Mouse (Mus musculus): ENCODE measurements around the gene Stx6. TPM values are rescaled to one million over a fixed set of nuclear protein-coding genes. Genes with fewer than 3 reads are reported as not detected.

Stx6 gene
- polyA plus RNA-seq, 1 experiment from 2014 or later = 58.9 TPM

DNA sequence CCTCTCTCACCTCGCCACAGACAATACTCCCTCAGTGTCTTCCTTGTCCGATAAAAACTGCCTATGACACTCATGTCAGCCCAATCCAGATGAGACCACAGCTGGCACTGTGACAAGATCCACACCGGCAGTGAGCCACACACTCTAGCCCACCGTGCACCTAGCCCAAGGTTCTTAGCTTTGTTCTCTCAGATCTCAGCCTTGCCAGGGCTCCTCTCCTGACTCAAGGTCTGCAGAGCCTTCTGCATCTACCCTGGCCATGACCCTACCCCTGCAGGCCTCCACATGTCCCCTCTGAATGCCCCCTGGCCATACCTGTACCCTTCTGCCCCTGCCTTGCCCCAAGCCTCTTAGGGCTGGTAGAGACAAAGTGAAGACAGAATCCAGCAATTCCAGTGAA, 53.6 kb downstream of the Stx6 start:
- no peaks in the 10 kb centered on the region for H3K27me3 ChIP-seq (replicated peaks)
- WGBS = 44% methylated on average over 4 of the region's 4 CpGs
- no peaks in the 10 kb centered on the region for H3K9me3 ChIP-seq
- no peaks in the 10 kb centered on the region for H3K36me3 ChIP-seq
- no peak for ATAC-seq (ENCODE audit: insufficient read depth, low FRiP score, low read depth)
- H3K4me1 ChIP-seq = peaks cover 39% of the 10 kb centered on the region
- no peak overlapping the region for H3K9ac ChIP-seq
- no peak overlapping the region for H3K4me2 ChIP-seq
- H3K4me3 ChIP-seq (replicated peaks) = no peak overlapping the region
- 0 out of 2 replicates have a peak overlapping the region, but pooled peaks have one; percentile 0 for H3K27ac ChIP-seq

- Histone ChIP-seq H3K27ac (0 out of 2 replicates have a peak overlapping the region, but pooled peaks have one; percentile 0), H3K36me3 (no peaks in the 10 kb centered on the region), H3K4me3 (replicated peaks) (no peak overlapping the region), H3K4me1 (peaks cover 37% of the 10 kb centered on the region), H3K9me3 (no peaks in the 10 kb centered on the region), H3K9ac (no peak overlapping the region), H3K27me3 (replicated peaks) (no peaks in the 10 kb centered on the region), H3K4me2 (no peak overlapping the region)
- 35% methylated on average over 6 of the region's 6 CpGs for WGBS
- peak; percentile 25; the same call in 1 of the 2 replicates for ATAC-seq (ENCODE audit: insufficient read depth, low FRiP score, low read depth)
Measured at GRCm38 (mm10) chr1:155212493-155212892, 54.0 kb downstream of the Stx6 start.

- Histone ChIP-seq H3K4me2 (no peak overlapping the region), H3K4me1 (peaks cover 34% of the 10 kb centered on the region), H3K27ac (peak overlapping the region; percentile 0; the same call in 1 of the 2 replicates), H3K4me3 (replicated peaks) (no peak overlapping the region), H3K36me3 (no peaks in the 10 kb centered on the region), H3K27me3 (replicated peaks) (no peaks in the 10 kb centered on the region), H3K9ac (no peak overlapping the region), H3K9me3 (no peaks in the 10 kb centered on the region)
- ATAC-seq (ENCODE audit: insufficient read depth, low FRiP score, low read depth) = 0 out of 2 replicates have a peak, but pooled peaks have one; percentile 11
- 27% methylated on average over 18 of the region's 18 CpGs for WGBS
Measured at GRCm38 (mm10) chr1:155212936-155213774, 54.6 kb downstream of the Stx6 start.

DNA sequence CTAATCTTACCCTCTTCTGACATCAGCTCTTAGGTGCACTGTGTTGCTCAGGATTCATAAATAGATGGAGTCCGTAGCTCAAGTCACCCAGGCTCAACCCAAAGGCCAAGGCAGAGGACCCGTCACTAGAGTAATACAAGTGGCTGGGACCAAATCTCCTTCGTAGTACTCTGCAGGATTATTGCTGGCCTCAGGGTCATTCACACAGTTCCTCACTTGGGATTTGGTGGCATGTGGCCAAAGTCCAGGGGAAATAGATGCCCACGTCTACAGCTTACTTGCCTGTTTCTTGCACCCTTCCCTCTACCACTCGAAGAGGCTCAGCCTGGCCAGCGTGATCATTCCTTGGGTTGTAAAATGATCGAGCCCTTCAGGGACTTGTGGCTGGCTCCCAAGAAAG, 55.4 kb downstream of the Stx6 start:
- no peaks in the 10 kb centered on the region for H3K36me3 ChIP-seq
- peaks cover 34% of the 10 kb centered on the region for H3K4me1 ChIP-seq
- no peak for ATAC-seq (ENCODE audit: insufficient read depth, low FRiP score, low read depth)
- WGBS = 75% methylated on average over 7 of the region's 7 CpGs
- H3K27me3 ChIP-seq (replicated peaks) = no peaks in the 10 kb centered on the region
- H3K9ac ChIP-seq = no peak overlapping the region
- no peak overlapping the region for H3K4me2 ChIP-seq
- H3K9me3 ChIP-seq = no peaks in the 10 kb centered on the region
- no peak overlapping the region for H3K4me3 ChIP-seq (replicated peaks)
- H3K27ac ChIP-seq = no peak overlapping the region

- no peaks in the 10 kb centered on the region for H3K27me3 ChIP-seq (replicated peaks)
- H3K36me3 ChIP-seq = no peaks in the 10 kb centered on the region
- H3K9me3 ChIP-seq = no peaks in the 10 kb centered on the region
- no peak overlapping the region for H3K4me2 ChIP-seq
- peaks cover 34% of the 10 kb centered on the region for H3K4me1 ChIP-seq
- H3K4me3 ChIP-seq (replicated peaks) = no peak overlapping the region
- H3K9ac ChIP-seq = no peak overlapping the region
- 51% methylated on average over 9 of the region's 9 CpGs for WGBS
- no peak overlapping the region for H3K27ac ChIP-seq
- no peak for ATAC-seq (ENCODE audit: insufficient read depth, low FRiP score, low read depth)
Measured at GRCm38 (mm10) chr1:155215066-155215764, 56.7 kb downstream of the Stx6 start.

DNA sequence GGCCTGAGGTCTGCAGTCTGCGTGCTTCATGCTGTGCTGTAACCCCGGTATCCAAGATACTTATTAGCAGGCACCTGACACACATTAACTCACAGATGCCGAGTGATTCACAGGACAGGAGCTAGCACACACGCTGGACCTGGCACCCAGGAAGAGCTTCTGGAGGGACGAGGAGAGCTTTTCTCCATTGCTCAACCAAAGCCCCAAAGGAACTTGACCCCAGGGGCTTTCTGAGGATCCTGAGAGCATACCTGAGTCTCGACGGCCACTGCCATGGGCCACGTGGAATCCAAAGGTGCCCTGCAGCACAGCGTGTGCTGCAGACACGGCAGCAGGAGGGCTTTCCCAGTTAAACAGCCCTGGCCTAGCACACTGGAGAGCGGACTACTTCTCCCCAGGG, 57.8 kb downstream of the Stx6 start:
- Histone ChIP-seq H3K27ac (no peak overlapping the region; the same call in 1 of the 2 replicates), H3K36me3 (no peaks in the 10 kb centered on the region), H3K9me3 (no peaks in the 10 kb centered on the region), H3K4me2 (no peak overlapping the region), H3K27me3 (replicated peaks) (no peaks in the 10 kb centered on the region), H3K4me1 (peaks cover 30% of the 10 kb centered on the region), H3K9ac (no peak overlapping the region), H3K4me3 (replicated peaks) (no peak overlapping the region)
- ATAC-seq (ENCODE audit: insufficient read depth, low FRiP score, low read depth) = no peak
- 79% methylated on average over 11 of the region's 11 CpGs for WGBS

DNA sequence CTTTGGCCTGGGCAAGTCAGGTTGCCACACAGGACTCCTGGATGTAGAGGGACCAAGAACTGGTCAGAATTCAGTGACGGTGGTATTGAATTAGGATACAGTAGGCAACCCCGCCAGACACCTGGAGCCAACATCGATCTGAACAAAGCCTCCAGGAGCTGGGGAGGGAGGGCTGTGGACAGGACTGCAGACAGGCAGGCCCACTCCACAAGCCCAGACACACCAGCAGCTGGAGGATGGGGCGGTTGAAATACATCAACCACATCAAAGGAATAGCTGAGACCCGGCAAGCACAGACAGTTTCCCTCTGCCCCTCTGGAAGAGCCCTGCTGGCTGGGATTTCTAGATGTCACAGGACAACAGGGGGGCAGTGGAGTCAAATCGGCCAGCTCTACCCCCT, 58.3 kb downstream of the Stx6 start:
- WGBS = 53% methylated on average over 6 of the region's 6 CpGs
- no peaks in the 10 kb centered on the region for H3K27me3 ChIP-seq (replicated peaks)
- H3K27ac ChIP-seq = no peak overlapping the region
- no peak for ATAC-seq (ENCODE audit: insufficient read depth, low FRiP score, low read depth)
- H3K4me2 ChIP-seq = no peak overlapping the region
- H3K4me1 ChIP-seq = peaks cover 28% of the 10 kb centered on the region
- no peak overlapping the region for H3K4me3 ChIP-seq (replicated peaks)
- no peaks in the 10 kb centered on the region for H3K36me3 ChIP-seq
- H3K9ac ChIP-seq = no peak overlapping the region
- no peaks in the 10 kb centered on the region for H3K9me3 ChIP-seq

DNA sequence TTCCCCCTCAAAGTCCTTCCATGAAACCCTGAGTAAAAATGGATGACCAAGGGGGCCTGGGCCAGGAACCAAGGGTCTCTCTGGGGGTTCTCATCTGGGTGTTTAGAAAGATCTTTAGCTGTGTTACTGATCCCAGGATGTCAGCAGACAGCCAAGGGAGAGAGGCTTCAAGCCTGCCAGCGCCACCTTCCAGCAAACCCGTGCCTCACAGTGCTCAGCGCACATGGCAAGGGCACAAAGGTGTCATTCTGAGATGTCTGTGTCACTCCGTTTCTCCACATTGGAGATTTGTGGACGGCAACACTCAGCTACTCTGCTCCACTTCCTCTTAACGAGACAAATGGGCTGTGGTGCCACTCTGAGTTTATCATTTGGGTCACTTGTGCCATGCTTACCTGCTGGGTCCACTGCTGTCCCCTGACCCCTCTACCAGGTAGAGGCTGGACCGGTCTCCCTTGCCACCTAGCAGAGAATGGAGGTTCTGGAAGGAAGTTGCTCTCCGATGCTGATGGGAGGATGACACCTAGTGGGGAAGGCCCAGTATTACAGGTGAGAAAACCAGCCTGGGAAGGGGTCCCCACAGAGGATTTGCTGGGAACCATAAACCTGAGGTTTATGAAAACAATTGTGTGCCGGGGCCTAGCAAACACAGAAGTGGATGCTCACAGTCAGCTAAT, 59.5 kb downstream of the Stx6 start:
- Histone ChIP-seq H3K27me3 (replicated peaks) (no peaks in the 10 kb centered on the region), H3K9me3 (no peaks in the 10 kb centered on the region), H3K4me2 (no peak overlapping the region), H3K4me3 (replicated peaks) (no peak overlapping the region), H3K27ac (no peak overlapping the region), H3K4me1 (peaks cover 19% of the 10 kb centered on the region), H3K9ac (no peak overlapping the region), H3K36me3 (no peaks in the 10 kb centered on the region)
- ATAC-seq (ENCODE audit: insufficient read depth, low FRiP score, low read depth) = no peak
- 55% methylated on average over 9 of the region's 9 CpGs for WGBS

- ATAC-seq (ENCODE audit: insufficient read depth, low FRiP score, low read depth) = no peak
Measured at GRCm38 (mm10) chr1:155218924-155219323, 60.4 kb downstream of the Stx6 start.

GRCm38 (mm10) chr1:155222101-155222669, 63.7 kb downstream of the Stx6 start:
- Histone ChIP-seq H3K9ac (no peak overlapping the region), H3K4me1 (peaks cover 14% of the 10 kb centered on the region), H3K4me2 (no peak overlapping the region), H3K27me3 (replicated peaks) (no peaks in the 10 kb centered on the region), H3K27ac (no peak overlapping the region), H3K9me3 (no peaks in the 10 kb centered on the region), H3K36me3 (no peaks in the 10 kb centered on the region), H3K4me3 (replicated peaks) (no peak overlapping the region)
- ATAC-seq (ENCODE audit: insufficient read depth, low FRiP score, low read depth) = no peak
- 61% methylated on average over 11 of the region's 11 CpGs for WGBS

More at GRCm38 (mm10) chr1:155218924-155219323, 60.4 kb downstream of the Stx6 start:
- WGBS = 72% methylated on average over 5 of the region's 5 CpGs
- H3K27ac ChIP-seq = no peak overlapping the region
- H3K4me3 ChIP-seq (replicated peaks) = no peak overlapping the region
- no peak overlapping the region for H3K4me2 ChIP-seq
- no peaks in the 10 kb centered on the region for H3K9me3 ChIP-seq
- no peaks in the 10 kb centered on the region for H3K36me3 ChIP-seq
- no peak overlapping the region for H3K9ac ChIP-seq
- H3K27me3 ChIP-seq (replicated peaks) = no peaks in the 10 kb centered on the region
- H3K4me1 ChIP-seq = peaks cover 12% of the 10 kb centered on the region

- Histone ChIP-seq H3K4me1 (peaks cover 14% of the 10 kb centered on the region), H3K4me2 (no peak overlapping the region), H3K27ac (no peak overlapping the region), H3K36me3 (no peaks in the 10 kb centered on the region), H3K9ac (no peak overlapping the region), H3K4me3 (replicated peaks) (no peak overlapping the region), H3K9me3 (no peaks in the 10 kb centered on the region), H3K27me3 (replicated peaks) (no peaks in the 10 kb centered on the region)
- WGBS = 86% methylated on average over 6 of the region's 6 CpGs
- no peak for ATAC-seq (ENCODE audit: insufficient read depth, low FRiP score, low read depth)
Measured at GRCm38 (mm10) chr1:155223036-155223435, 64.5 kb downstream of the Stx6 start.
